Mouse (Mus musculus): Measurements from ENCODE around the gene Cep162. TPM values are rescaled to one million over a fixed set of nuclear protein-coding genes. Genes with fewer than 3 reads are reported as not detected.

Cep162 gene
- total RNA-seq, 2 experiments from 2014 or later = 9.2 to 10.9 TPM

DNA sequence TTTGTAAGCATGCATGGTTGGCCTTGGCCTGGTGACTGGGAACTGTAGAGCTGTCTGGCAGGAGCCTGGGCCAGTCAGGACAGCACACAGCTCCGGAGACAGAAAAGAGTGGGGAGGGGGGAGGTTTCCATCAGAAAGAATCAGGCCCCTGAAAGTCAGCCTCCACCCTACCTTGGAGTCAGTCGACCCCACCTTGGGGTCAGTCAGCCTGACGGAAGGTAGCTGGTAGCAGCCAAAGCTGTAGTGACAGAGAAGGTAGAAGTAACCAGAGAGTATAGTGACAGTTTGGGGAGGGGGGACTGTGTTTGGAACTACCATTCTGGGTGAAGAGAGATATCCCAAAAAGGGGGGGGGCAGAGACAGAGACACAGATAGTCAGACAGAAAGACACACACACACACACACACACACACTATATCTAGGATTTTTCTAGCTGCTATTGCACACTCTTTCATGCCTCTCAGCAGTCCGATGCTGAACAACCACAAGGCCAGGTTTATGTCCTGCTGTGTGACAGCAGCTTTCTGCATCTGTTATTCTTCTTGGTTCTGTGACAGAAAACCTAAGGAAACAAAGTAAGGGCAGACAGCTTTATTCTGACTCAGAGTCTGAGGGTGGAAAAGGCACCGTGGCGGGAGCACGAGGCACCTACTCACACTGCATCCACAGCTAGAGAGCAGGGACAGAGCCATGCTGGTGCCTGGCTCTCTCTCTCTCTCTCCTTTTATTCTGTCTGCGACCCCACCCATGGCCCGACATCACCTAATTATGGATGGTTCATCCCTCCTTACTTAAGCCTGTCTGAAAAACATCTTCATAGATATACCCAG lies 88.1 kb downstream of the Cep162 start:
- ATAC-seq (replicated peaks; ENCODE audit: poor library complexity) = no peak

DNA sequence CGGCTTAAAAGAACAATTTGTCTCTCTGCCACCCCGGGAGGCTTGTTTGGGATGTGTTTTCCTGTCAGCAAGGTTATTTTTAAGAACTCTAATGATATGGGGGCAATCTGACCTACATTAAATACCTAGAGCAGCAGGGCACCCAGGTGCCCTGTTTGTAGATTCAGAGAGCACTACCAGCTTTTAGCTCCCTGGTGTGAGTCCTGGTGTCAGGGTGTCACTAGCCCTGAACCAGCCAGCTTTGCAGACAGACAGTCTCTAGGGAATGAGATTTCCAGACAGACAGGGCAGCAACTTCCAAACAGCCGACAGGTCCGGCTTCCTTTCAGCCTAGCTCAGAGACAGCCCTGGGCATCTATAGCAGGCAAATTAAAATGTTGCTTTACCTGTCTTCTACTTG lies 92.8 kb downstream of the Cep162 start:
- ATAC-seq (replicated peaks; ENCODE audit: poor library complexity) = no peak

DNA sequence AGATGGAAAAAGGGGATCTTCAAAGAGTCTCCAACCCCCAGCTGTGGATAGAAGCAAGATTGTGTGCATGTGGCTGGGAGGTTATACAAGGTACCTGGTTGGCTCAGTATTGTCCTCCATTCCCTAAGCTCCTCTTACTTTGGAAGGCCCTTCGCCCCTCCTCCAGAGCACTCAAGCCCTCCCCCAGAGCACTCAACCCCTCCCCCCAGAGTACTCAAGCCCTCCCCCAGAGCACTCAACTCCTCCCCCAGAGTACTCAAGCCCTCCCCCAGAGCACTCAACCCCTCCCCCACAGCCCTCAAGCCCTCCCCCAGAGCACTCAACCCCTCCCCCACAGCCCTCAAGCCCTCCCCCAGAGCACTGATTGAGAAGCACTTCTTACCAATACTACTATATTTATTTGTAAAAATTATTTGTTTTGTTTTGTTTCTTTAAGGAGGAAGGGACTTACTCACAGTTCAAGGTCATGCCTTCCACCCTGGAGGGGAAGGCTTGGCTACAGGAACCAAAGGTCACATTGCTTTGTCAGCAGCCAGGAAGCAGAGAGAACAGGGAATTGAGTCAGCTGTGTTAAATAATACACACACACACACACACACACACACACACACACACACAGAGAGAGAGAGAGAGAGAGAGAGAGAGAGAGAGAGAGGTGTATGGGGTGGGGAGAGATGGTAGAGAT lies 102.6 kb downstream of the Cep162 start:
- no peak for ATAC-seq (replicated peaks; ENCODE audit: poor library complexity)

GRCm38 (mm10) chr9:87147927-87148326 lies 107.4 kb downstream of the Cep162 start:
- no peak for ATAC-seq (replicated peaks; ENCODE audit: poor library complexity)

GRCm38 (mm10) chr9:87146400-87146799 lies 108.9 kb downstream of the Cep162 start:
- no peak for ATAC-seq (replicated peaks; ENCODE audit: poor library complexity)

DNA sequence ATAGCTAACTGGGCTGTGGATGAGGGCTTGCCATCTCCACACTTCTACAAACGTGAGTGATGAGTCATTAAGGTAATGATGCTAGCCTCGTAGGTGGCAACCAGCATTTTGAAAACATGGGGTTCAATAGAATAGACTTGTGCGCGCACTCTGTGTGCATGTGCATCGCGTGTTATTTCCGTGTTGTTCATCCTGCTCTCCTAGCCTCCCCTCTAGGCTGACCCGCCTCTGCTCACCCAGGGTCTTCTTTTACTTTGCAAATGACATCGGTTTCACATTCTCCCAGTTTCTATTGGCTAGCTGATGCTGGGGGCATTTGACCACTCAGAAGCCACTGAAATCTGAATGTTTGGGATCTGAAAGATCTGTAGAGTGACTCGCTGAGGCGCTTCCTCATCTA lies 109.7 kb downstream of the Cep162 start:
- ATAC-seq (replicated peaks; ENCODE audit: poor library complexity) = no peak

GRCm38 (mm10) chr9:87145180-87145579 lies 110.2 kb downstream of the Cep162 start:
- ATAC-seq (replicated peaks; ENCODE audit: poor library complexity) = no peak

DNA sequence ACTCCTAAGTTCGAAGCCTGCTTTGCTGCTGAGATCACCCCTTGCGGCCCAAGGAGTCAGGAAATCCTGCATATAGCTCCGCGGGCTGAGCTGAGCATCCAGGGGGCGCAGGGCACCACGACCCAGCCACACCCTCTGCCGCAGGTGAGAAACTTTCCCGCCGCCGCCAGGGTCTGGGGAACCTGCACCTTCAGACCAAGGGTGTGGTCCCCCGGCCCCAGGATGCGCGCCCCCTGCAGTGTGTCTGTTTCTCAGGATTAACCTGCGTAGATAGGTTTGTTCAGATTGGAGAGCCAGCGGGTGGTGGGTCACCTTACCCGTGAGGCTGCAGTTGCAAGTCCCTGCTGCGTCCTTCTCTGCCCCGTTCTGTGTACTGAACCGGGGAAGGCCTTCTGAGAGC lies 110.8 kb downstream of the Cep162 start:
- peak; percentile 20 for ATAC-seq (replicated peaks; ENCODE audit: poor library complexity)

DNA sequence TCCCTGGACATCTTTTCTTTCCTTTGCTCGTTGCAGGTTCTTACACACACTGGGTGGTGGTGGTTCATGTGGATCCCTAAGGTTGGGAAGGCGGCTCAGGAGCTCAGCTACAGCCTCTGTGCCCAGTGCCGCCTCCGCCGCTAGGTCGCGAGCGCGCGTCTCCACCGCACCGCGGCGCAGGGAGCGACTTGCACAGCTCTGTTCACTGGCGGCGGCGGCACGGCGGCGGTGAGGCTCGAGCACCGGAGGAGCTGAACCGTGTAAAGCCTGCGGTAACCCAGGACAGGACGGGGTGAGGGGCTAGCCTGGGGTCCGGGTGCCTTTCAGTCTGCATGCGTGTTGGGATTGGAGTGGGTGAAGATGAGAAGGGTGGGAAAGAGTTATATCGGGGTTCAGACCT lies 111.2 kb downstream of the Cep162 start, which contains the start of gene Mrap2:
Gene Mrap2, plus strand, starts transcription at position 201 of the 400 bp plus-strand sequence.
- peak; percentile 87 for ATAC-seq (replicated peaks; ENCODE audit: poor library complexity)

GRCm38 (mm10) chr9:87143076-87143475 lies 112.3 kb downstream of the Cep162 start:
- no peak for ATAC-seq (replicated peaks; ENCODE audit: poor library complexity)

Other genes with a start within 250 kb of the Cep162 start
- not detected in 2 replicates for gene Ripply2, start 240.0 kb downstream of the Cep162 start, total RNA-seq (2015)
- not detected in 2 replicates for gene Ripply2, start 240.0 kb downstream of the Cep162 start, total RNA-seq (2017)
- gene Cyb5r4, start 233.5 kb downstream of the Cep162 start, total RNA-seq (2015) = 126 and 136 TPM in 2 replicates
- 101 and 124 TPM in 2 replicates for gene Cyb5r4, start 233.5 kb downstream of the Cep162 start, total RNA-seq (2017)
- gene Mrap2, start 111.2 kb downstream of the Cep162 start, total RNA-seq (2015) = not detected in 2 replicates
- gene Mrap2, start 111.2 kb downstream of the Cep162 start, total RNA-seq (2017) = not detected in 2 replicates